Mouse (Mus musculus): ENCODE data around the gene Cd63. TPM values are rescaled to one million over a fixed set of nuclear protein-coding genes. Genes with fewer than 3 reads are reported as not detected.

Gene Cd63
- total and polyA plus RNA-seq, 3 experiments: 0.04 to 1.7 (median 0.22) TPM

- ATAC-seq (ENCODE audit: extremely low read depth, insufficient number of reproducible peaks, low FRiP score, poor library complexity, severe bottlenecking): no peak; the same call in 1 of the 2 replicates
- Histone ChIP-seq H3K36me3 (replicated peaks) (no peaks in the 10 kb centered on the region), H3K27me3 (ENCODE audit: insufficient read depth, low read length) (peaks cover 17% of the 10 kb centered on the region), H3K9me3 (replicated peaks) (no peaks in the 10 kb centered on the region), H3K4me1 (ENCODE audit: insufficient read depth, low read depth, low read length) (no peaks in the 10 kb centered on the region), H3K4me3 (ENCODE audit: low read depth, low read length) (no peak within 1 kb of the TSS)
- TF ChIP-seq TAL1 (conservative IDR thresholded peaks at IDR 0.05; ENCODE audit: low read depth, low read length): no peak
- TF ChIP-seq GATA2 (IDR thresholded peaks at IDR 0.05; ENCODE audit: borderline replicate concordance, low read depth, low read length): no peak
- no peak for TF ChIP-seq POLR2AphosphoS5 (IDR thresholded peaks at IDR 0.05; ENCODE audit: insufficient replicate concordance, low read depth, low read length)
- TF ChIP-seq CTCF (IDR thresholded peaks at IDR 0.05; ENCODE audit: low read depth, low read length): no peak
- TF ChIP-seq GATA1 (IDR thresholded peaks at IDR 0.05; ENCODE audit: borderline replicate concordance, low read length): no peak
- no peak for DNase-seq (ENCODE audit: low spot score)
These were observed 60.1 kb downstream of the Cd63 start, which contains the start of gene Mettl7b for GRCm38 (mm10) chr10:128960590-128961584. TSS of gene Mettl7b (minus strand) at chr10:128960988.

Other genes with a start within 250 kb of the Cd63 start
Only the 20 nearest of the 25 such genes appear.
- 0.58 and 2.4 TPM in 2 replicates for gene Pmel, start 196.8 kb upstream of the Cd63 start, total RNA-seq (2014; fragmentation: Nextera tagmentation)
- gene Pmel, start 196.8 kb upstream of the Cd63 start, total RNA-seq (2017): 0.76 and 1.0 TPM in 2 replicates
- 0.05 and 0.06 TPM in 2 replicates for gene Pmel, start 196.8 kb upstream of the Cd63 start, polyA plus RNA-seq (2012)
- gene Cdk2, start 196.0 kb upstream of the Cd63 start, total RNA-seq (2014; fragmentation: Nextera tagmentation): 108 and 117 TPM in 2 replicates
- 109 and 113 TPM in 2 replicates for gene Cdk2, start 196.0 kb upstream of the Cd63 start, total RNA-seq (2017)
- gene Cdk2, start 196.0 kb upstream of the Cd63 start, polyA plus RNA-seq (2012): 34.7 and 36.3 TPM in 2 replicates
- gene Dgka, start 156.1 kb upstream of the Cd63 start, total RNA-seq (2014; fragmentation: Nextera tagmentation): 6.8 and 8.4 TPM in 2 replicates
- gene Dgka, start 156.1 kb upstream of the Cd63 start, total RNA-seq (2017): 3.3 TPM in 2 replicates
- gene Dgka, start 156.1 kb upstream of the Cd63 start, polyA plus RNA-seq (2012): 0.19 and 0.50 TPM in 2 replicates
- 78.7 and 93.7 TPM in 2 replicates for gene Pym1, start 153.1 kb upstream of the Cd63 start, total RNA-seq (2014; fragmentation: Nextera tagmentation)
- gene Pym1, start 153.1 kb upstream of the Cd63 start, total RNA-seq (2017): 44.3 and 47.3 TPM in 2 replicates
- 144 and 169 TPM in 2 replicates for gene Pym1, start 153.1 kb upstream of the Cd63 start, polyA plus RNA-seq (2012)
- gene Mmp19, start 110.1 kb upstream of the Cd63 start, total RNA-seq (2014; fragmentation: Nextera tagmentation): 0.44 TPM in 1 of 2 replicates, not detected in the other
- 0.11 and 0.12 TPM in 2 replicates for gene Mmp19, start 110.1 kb upstream of the Cd63 start, total RNA-seq (2017)
- gene Mmp19, start 110.1 kb upstream of the Cd63 start, polyA plus RNA-seq (2012): 0.02 and 0.03 TPM in 2 replicates
- 20.6 and 25.5 TPM in 2 replicates for gene Dnajc14, start 96.9 kb upstream of the Cd63 start, total RNA-seq (2014; fragmentation: Nextera tagmentation)
- 31.5 and 36.9 TPM in 2 replicates for gene Dnajc14, start 96.9 kb upstream of the Cd63 start, total RNA-seq (2017)
- 9.6 and 12.6 TPM in 2 replicates for gene Dnajc14, start 96.9 kb upstream of the Cd63 start, polyA plus RNA-seq (2012)
- 8.4 and 10.1 TPM in 2 replicates for gene Tmem198b, start 96.6 kb upstream of the Cd63 start, total RNA-seq (2014; fragmentation: Nextera tagmentation)
- gene Tmem198b, start 96.6 kb upstream of the Cd63 start, total RNA-seq (2017): 4.1 and 4.9 TPM in 2 replicates
- 1.5 and 2.2 TPM in 2 replicates for gene Tmem198b, start 96.6 kb upstream of the Cd63 start, polyA plus RNA-seq (2012)
- gene Sarnp, start 83.7 kb upstream of the Cd63 start, total RNA-seq (2014; fragmentation: Nextera tagmentation): 144 and 197 TPM in 2 replicates
- gene Sarnp, start 83.7 kb upstream of the Cd63 start, total RNA-seq (2017): 154 and 165 TPM in 2 replicates
- gene Sarnp, start 83.7 kb upstream of the Cd63 start, polyA plus RNA-seq (2012): 16.5 and 19.9 TPM in 2 replicates
- 29.3 and 31.9 TPM in 2 replicates for gene Ormdl2, start 79.3 kb upstream of the Cd63 start, total RNA-seq (2014; fragmentation: Nextera tagmentation)
- gene Ormdl2, start 79.3 kb upstream of the Cd63 start, total RNA-seq (2017): 132 and 152 TPM in 2 replicates
- gene Ormdl2, start 79.3 kb upstream of the Cd63 start, polyA plus RNA-seq (2012): 18.0 and 21.9 TPM in 2 replicates
- not detected in 2 replicates for gene Gdf11, start 9.3 kb upstream of the Cd63 start, total RNA-seq (2014; fragmentation: Nextera tagmentation)
- under 0.01 TPM in 1 of 2 replicates, not detected in the other for gene Gdf11, start 9.3 kb upstream of the Cd63 start, total RNA-seq (2017)
- gene Gdf11, start 9.3 kb upstream of the Cd63 start, polyA plus RNA-seq (2012): 0.02 TPM in 2 replicates
- gene Rdh5, start 21.9 kb downstream of the Cd63 start, total RNA-seq (2014; fragmentation: Nextera tagmentation): 7.1 and 27.4 TPM in 2 replicates
- gene Rdh5, start 21.9 kb downstream of the Cd63 start, total RNA-seq (2017): 2.6 and 4.4 TPM in 2 replicates
- gene Rdh5, start 21.9 kb downstream of the Cd63 start, polyA plus RNA-seq (2012): 0.94 and 1.2 TPM in 2 replicates
- 46.7 and 50.3 TPM in 2 replicates for gene Bloc1s1, start 23.0 kb downstream of the Cd63 start, total RNA-seq (2014; fragmentation: Nextera tagmentation)
- 116 and 119 TPM in 2 replicates for gene Bloc1s1, start 23.0 kb downstream of the Cd63 start, total RNA-seq (2017)
- 121 and 157 TPM in 2 replicates for gene Bloc1s1, start 23.0 kb downstream of the Cd63 start, polyA plus RNA-seq (2012)
- not detected in 2 replicates for gene Itga7, start 32.8 kb downstream of the Cd63 start, total RNA-seq (2014; fragmentation: Nextera tagmentation)
- gene Itga7, start 32.8 kb downstream of the Cd63 start, total RNA-seq (2017): 0.33 and 0.46 TPM in 2 replicates
- 0.02 and 0.10 TPM in 2 replicates for gene Itga7, start 32.8 kb downstream of the Cd63 start, polyA plus RNA-seq (2012)
- gene Mettl7b, start 60.0 kb downstream of the Cd63 start, total RNA-seq (2014; fragmentation: Nextera tagmentation): not detected in 2 replicates
- not detected in 2 replicates for gene Mettl7b, start 60.0 kb downstream of the Cd63 start, total RNA-seq (2017)
- not detected in 2 replicates for gene Mettl7b, start 60.0 kb downstream of the Cd63 start, polyA plus RNA-seq (2012)
- not detected in 2 replicates for gene Olfr9, start 88.4 kb downstream of the Cd63 start, total RNA-seq (2014; fragmentation: Nextera tagmentation)
- 0.11 TPM in 1 of 2 replicates, not detected in the other for gene Olfr9, start 88.4 kb downstream of the Cd63 start, total RNA-seq (2017)
- not detected in 2 replicates for gene Olfr9, start 88.4 kb downstream of the Cd63 start, polyA plus RNA-seq (2012)
- gene Olfr763, start 109.8 kb downstream of the Cd63 start, total RNA-seq (2014; fragmentation: Nextera tagmentation): not detected in 2 replicates
- 0.06 TPM in 1 of 2 replicates, not detected in the other for gene Olfr763, start 109.8 kb downstream of the Cd63 start, total RNA-seq (2017)
- gene Olfr763, start 109.8 kb downstream of the Cd63 start, polyA plus RNA-seq (2012): not detected in 2 replicates
- not detected in 2 replicates for gene Olfr764-ps1, start 138.9 kb downstream of the Cd63 start, total RNA-seq (2014; fragmentation: Nextera tagmentation)
- gene Olfr764-ps1, start 138.9 kb downstream of the Cd63 start, total RNA-seq (2017): 0.06 and 0.11 TPM in 2 replicates
- not detected in 2 replicates for gene Olfr764-ps1, start 138.9 kb downstream of the Cd63 start, polyA plus RNA-seq (2012)
- gene Olfr765, start 149.0 kb downstream of the Cd63 start, total RNA-seq (2014; fragmentation: Nextera tagmentation): not detected in 2 replicates
- gene Olfr765, start 149.0 kb downstream of the Cd63 start, total RNA-seq (2017): 0.05 TPM in 1 of 2 replicates, not detected in the other
- not detected in 2 replicates for gene Olfr765, start 149.0 kb downstream of the Cd63 start, polyA plus RNA-seq (2012)
- not detected in 2 replicates for gene Olfr766-ps1, start 168.0 kb downstream of the Cd63 start, total RNA-seq (2014; fragmentation: Nextera tagmentation)
- gene Olfr766-ps1, start 168.0 kb downstream of the Cd63 start, total RNA-seq (2017): 0.38 TPM in 1 of 2 replicates, not detected in the other
- gene Olfr766-ps1, start 168.0 kb downstream of the Cd63 start, polyA plus RNA-seq (2012): not detected in 2 replicates
- gene Olfr767, start 181.9 kb downstream of the Cd63 start, total RNA-seq (2014; fragmentation: Nextera tagmentation): not detected in 2 replicates
- gene Olfr767, start 181.9 kb downstream of the Cd63 start, total RNA-seq (2017): 0.05 TPM in 1 of 2 replicates, not detected in the other
- not detected in 2 replicates for gene Olfr767, start 181.9 kb downstream of the Cd63 start, polyA plus RNA-seq (2012)